Mouse (Mus musculus) spleen, postnatal 36 days (tissue): ENCODE measurements around the gene Rapgef4.
A peak's percentile ranks its signal among the peaks of the same experiment; 100 is the strongest.
"Not testable (repeated sequence)": the region's sequence is repeated elsewhere in the genome, so short reads cannot be mapped to it uniquely, and the experiment has no call there.

ENCODE experiments used
- DNase-seq, 2 experiments: peaks; one replicate each; pipeline ENCODE4 v3.0.0; 2022; ENCODE audit warnings: low spot score in 2 of 2, mixed read lengths in 1 of 2

Gene Rapgef4

DNA sequence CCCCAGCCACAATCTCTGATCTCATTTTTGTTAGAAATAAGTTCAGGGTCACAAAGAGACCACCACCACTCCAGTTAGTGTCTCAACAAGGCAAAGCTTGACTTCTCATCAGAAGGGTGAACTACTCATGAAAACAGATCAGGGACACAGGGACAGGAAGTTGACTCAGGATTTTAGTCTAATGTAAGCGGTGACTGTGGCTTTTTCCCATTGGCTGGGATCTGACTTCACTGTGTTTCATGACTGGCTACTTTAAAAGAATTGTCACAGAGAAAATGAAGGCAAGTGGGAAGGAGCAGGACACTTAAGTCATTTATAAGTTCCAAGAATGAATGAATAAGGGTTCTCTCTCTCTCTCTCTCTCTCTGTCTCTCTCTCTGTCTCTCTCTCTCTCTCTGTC lies 45.5 kb downstream of the Rapgef4 start:
- DNase-seq, result no peak

DNA sequence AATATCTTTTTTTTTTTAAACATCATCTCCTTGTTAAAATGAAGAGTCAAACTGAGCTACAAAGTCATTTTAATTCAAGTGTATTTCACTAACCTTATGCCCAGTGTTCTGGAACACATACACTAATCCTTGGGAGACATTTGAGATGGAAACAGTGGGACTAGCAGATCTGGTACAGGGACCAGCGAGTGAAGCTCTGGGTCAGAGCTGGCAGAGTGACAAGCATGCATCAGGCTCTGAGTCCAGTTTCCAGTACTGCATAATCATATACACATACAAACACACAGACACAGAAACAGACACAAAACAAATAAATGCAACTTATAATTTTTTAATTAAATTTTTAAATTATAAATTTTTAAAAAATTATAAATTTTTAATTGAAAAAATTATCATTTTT lies 48.0 kb downstream of the Rapgef4 start:
- no peak for DNase-seq

GRCm38 (mm10) chr2:72029586-72030144 lies 48.6 kb downstream of the Rapgef4 start:
- DNase-seq, result no peak

- DNase-seq, result no peak
Measured at GRCm38 (mm10) chr2:72031717-72032116, 50.7 kb downstream of the Rapgef4 start.

GRCm38 (mm10) chr2:72035616-72036015 lies 54.6 kb downstream of the Rapgef4 start:
- no peak for DNase-seq

DNA sequence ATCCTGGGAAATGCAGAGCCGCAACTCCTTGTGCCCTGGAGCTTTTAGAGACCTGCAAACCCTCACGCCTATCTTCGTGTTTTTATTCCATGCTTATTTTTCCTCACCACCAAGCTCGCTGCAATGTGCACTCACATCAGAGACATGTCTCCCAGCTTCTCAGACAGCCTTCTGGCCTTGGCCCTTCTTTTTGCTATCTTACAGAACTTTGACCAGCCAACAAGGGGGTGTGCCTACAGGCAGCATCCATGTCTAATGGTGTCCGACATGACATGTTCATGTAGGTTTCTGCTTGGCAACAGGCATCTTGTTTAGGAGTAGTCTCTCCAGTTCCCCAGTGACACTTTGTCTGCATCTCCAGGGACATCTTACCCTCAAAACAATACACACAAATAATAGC lies 56.3 kb downstream of the Rapgef4 start:
- DNase-seq, result no peak

GRCm38 (mm10) chr2:72038235-72038634 lies 57.2 kb downstream of the Rapgef4 start:
- DNase-seq, result peak; percentile 54 to 60

DNA sequence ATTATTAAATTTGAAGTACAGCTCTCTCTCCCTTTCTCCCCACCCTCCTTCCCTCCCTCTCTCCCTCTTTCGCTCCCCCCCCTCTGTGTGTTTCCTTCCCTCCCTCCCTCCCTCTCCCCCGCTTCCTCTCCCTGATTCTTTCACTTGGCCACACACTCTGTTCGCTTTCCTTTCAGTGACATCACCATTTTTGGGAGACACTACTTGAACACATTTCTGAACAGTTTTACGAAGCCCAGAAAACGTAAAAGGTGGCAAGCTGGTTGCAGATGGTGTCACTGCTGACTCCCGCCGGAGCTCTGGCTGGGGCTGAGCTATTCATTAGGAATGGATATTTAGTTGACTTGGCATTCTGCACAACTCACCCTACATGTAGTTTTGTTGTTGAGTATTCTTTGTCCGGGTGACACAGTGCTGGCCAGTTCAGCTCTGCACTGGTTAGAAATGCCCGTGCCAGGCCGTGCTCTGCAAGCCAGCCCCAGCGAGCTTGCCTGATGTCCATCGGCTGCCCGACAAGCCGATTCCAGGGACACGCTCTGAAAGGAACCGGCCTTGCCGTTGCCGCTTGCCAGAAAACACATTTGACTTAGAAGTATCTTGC lies 57.7 kb downstream of the Rapgef4 start:
- DNase-seq, result no peak

DNA sequence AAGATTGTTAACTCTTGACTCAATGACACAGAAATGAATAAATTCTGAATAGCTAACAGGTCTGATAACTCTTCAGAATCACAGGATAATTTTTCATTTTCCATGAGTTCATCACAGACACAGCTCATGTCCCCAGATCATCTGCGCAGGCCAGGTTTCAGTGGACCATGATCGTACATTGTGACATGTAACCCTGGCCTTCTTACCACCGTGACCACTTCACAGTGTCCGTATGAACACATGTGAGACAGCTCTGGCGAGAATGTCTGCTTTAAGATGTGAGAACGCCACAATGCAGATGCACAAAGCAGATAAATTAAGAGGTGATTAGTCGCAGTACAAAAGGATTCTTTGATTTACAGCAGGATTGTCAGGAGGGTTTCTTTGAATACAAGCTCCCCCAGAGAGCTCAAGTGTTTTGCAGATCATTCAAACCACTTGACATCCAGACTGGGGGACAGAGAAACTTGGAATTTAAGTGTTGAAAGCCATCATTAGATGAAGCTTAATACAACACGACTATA lies 58.5 kb downstream of the Rapgef4 start:
- DNase-seq, result no peak

GRCm38 (mm10) chr2:72041087-72041486 lies 60.0 kb downstream of the Rapgef4 start:
- DNase-seq, result no peak

DNA sequence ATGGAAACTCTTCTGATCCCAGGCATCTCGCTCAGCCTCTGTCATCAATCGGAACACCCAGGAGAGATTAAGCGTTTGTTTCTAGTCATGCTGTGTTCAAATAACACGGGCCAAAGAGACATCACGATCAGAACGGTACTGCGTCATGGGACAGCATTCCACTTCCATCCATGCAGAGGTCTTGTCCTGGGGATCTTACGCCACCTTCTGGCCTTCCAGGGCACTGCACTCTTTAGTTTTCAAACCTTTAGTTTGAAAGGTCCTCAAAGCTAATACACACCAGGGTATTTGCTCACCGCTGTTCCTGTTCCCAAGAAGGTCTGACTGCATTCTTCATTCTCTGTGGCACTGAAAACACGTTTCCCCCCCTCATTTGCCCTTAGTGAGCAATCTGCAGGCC lies 61.1 kb downstream of the Rapgef4 start:
- no peak for DNase-seq

DNA sequence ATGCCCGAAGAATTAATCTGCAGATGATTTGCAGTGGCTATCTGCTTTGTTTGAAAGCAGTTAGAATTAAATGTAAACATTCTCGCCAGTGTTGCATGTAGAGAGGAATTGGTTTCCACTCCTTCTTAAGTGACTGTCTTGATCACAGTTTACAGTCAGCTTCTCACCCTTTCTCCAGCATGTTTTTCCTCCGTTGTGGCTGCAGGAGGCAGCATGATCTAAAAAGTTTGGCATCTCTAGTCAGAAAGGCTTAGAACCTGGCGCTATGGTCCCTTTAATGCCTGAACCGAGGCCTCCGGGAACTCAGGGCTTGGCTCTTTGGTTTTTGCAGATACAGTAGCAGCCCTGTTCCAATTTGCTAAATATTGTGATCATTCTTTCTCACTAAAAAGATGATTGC lies 63.2 kb downstream of the Rapgef4 start:
- DNase-seq, result no peak

GRCm38 (mm10) chr2:72045024-72045423 lies 64.0 kb downstream of the Rapgef4 start:
- no peak for DNase-seq

DNA sequence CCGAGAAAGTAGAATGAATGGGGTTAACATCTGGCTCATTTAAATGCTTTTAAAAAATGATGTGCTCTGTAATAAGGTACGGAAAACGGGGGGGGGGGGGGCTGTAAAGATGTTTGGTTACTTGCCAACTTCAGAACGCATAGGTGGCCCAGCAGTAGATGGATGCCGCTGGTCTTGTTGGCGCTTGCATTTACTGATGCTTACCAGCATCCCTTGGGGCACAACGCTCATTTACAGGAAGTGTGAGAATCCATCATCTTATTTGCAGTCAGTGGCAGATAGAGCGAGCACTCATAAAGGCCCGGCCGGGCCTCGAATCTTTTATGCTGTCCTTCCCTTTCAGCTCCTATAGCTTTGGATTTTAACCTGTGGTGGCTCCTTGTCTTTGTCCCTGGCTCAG lies 64.6 kb downstream of the Rapgef4 start:
- no peak for DNase-seq

DNA sequence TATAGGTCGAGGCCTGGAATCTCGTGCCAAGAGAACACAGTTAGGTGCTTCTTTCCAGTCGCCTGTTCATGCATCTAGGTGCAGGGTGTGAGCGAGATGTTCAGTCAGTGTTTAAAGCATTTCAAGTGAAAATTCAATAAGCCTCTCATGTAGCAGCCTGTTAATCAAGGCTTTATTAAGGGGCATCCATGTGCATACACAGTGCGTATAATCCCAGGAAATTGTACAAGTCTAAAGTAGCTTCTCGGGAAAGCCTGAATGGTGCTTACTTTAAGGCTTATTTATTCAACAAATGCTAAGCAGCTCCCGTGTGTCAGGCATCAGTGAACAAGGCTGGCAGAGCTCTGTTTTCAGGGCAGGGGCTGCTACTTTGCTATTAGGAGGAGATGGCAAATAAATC lies 69.4 kb downstream of the Rapgef4 start:
- DNase-seq, result no peak

GRCm38 (mm10) chr2:72054280-72054679 lies 73.2 kb downstream of the Rapgef4 start:
- DNase-seq, result no peak

DNA sequence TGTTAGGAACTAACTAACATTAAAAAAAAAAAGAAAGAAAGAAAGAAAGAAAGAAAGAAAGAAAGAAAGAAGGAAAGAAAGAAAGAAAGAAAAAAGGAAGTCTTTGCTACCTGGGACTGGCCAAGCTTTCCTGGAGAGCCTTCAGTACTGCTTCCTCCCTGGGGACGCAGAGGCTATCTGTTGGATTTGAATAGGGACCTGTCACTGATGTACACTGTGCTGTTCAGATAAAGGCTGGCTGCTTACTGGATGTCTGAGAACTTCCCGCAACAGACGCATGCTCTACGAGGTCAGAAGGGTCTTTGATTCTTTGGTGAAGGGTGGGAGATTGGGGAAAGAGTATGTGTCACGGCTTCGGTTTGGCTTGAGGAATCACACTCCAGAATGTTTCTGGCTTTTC lies 73.7 kb downstream of the Rapgef4 start:
- DNase-seq, result no peak

GRCm38 (mm10) chr2:72055476-72055875 lies 74.4 kb downstream of the Rapgef4 start:
- no peak for DNase-seq

- no peak for DNase-seq
Measured at GRCm38 (mm10) chr2:72056081-72056874, 75.2 kb downstream of the Rapgef4 start.

DNA sequence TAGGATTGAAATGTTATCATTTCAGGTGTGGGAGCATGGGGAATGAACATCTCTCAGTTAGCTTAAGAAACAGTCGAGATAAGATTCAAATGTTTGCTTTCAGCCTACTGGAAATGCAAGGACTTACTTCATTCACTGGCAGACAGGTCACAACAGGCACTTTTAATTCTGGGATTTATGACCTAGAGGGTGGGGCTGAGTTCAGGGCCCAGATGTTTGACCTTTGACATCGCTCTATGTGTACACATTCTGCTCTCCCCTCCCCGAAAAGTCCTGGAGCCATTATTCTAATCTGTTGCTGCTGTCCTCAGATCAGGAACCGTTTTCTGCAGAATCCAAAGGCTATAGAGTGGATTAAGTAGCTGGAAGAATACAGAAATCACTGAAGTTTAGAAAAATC lies 81.9 kb downstream of the Rapgef4 start:
- DNase-seq, result no peak

GRCm38 (mm10) chr2:72068505-72068904 lies 87.5 kb downstream of the Rapgef4 start:
- DNase-seq, result no peak

DNA sequence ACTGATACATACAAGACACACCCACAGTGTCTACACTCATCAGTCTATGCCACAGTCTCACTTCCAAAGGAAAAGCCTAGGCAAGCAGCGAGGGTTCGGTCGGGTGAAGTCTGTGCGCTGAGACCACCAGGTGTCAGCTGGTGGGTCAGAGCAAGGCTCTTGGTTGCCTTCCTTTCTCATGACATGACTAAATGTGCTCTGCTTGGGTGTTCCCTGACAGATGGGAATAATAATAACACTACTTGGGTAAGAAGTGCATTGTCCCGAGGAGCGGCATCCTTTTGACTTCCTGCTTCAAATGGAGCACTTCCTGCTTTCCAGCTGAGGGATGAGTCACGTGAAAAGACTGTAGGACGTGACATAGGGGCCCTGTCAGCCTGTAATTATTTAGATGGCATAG lies 89.0 kb downstream of the Rapgef4 start:
- no peak for DNase-seq

GRCm38 (mm10) chr2:72073121-72073520 lies 92.1 kb downstream of the Rapgef4 start:
- not testable (repeated sequence) for DNase-seq
